Mouse (Mus musculus) hindbrain, embryonic 12.5 days (tissue): ENCODE data around the gene Chka. TPM values are rescaled to one million over a fixed set of nuclear protein-coding genes. Genes with fewer than 3 reads are reported as not detected.

Experiments
- ATAC-seq: fragments of 200-750 bp; cut with Nextera tagmentation; 2 replicates; pipeline ENCODE4 v1.8.0; 2017; ENCODE audit warnings: moderate TSS enrichment; ENCODE audit not compliant: low FRiP score
- H3K27ac ChIP-seq: fragments of 300-500 bp; sonication (generic); 2 replicates; pipeline ENCODE4 v1.5.1; 2016; ENCODE audit warnings: mild to moderate bottlenecking
- H3K27me3 ChIP-seq: fragments of 300-500 bp; sonication (generic); 2 replicates; pipeline ENCODE4 v1.6.1; 2016; ENCODE audit warnings: mild to moderate bottlenecking
- H3K36me3 ChIP-seq: fragments of 300-500 bp; sonication (generic); 2 replicates; pipeline ENCODE4 v1.6.1; 2016; ENCODE audit warnings: mild to moderate bottlenecking
- H3K4me1 ChIP-seq: fragments of 300-500 bp; sonication (generic); 2 replicates; pipeline ENCODE4 v1.6.1; 2016
- H3K4me2 ChIP-seq: fragments of 300-500 bp; sonication (generic); replicated peaks from 2 replicates; pipeline ENCODE4 v1.6.1; 2016; ENCODE audit warnings: mild to moderate bottlenecking
- H3K4me3 ChIP-seq: fragments of 300-500 bp; sonication (generic); 2 replicates; pipeline ENCODE4 v1.5.1; 2016; ENCODE audit warnings: mild to moderate bottlenecking
- H3K9ac ChIP-seq: fragments of 300-500 bp; sonication (generic); 2 replicates; pipeline ENCODE4 v1.6.1; 2016; ENCODE audit warnings: mild to moderate bottlenecking, moderate library complexity
- H3K9me3 ChIP-seq: fragments of 300-500 bp; sonication (generic); replicated peaks from 2 replicates; pipeline ENCODE4 v1.6.1; 2016; ENCODE audit warnings: mild to moderate bottlenecking
- WGBS: fragments of 180-500 bp; shearing (Covaris S2); methylation state at CpG from one replicate; pipeline ENCODE4 v1.1.7; 2016; 5-methylcytosine and 5-hydroxymethylcytosine counted together
- polyA plus RNA-seq: library from polyadenylated mRNA; unstranded; fragments of >200 nt; fragmentation: Nextera tagmentation; extraction: Ambion mirVana; gene quantifications from 2 replicates; pipeline ENCODE4 v1.2.1, GENCODE M21; 2016

Chka gene
- polyA plus RNA-seq, 1 experiment from 2014 or later: 66.8 TPM

GRCm38 (mm10) chr19:3912337-3913204 lies 61.0 kb downstream of the Chka start, which contains the start of gene Ndufs8:
Ndufs8 (minus strand) TSS chr19:3912774.
- peak; percentile 99 for ATAC-seq
- Histone ChIP-seq H3K9me3 (no peaks in the 10 kb centered on the region), H3K27me3 (no peaks in the 10 kb centered on the region), H3K9ac (peak within 1 kb of the TSS; percentile 68), H3K4me3 (peak within 1 kb of the TSS; percentile 74), H3K4me1 (peaks cover 20% of the 10 kb centered on the region), H3K27ac (peak within 1 kb of the TSS; percentile 82), H3K4me2 (peak within 1 kb of the TSS; percentile 65), H3K36me3 (peaks cover 37% of the 10 kb centered on the region)
- under 1% methylated on average over 43 of the region's 43 CpGs for WGBS

GRCm38 (mm10) chr19:3913692-3914091 lies 62.1 kb downstream of the Chka start:
- H3K27ac ChIP-seq: no peak overlapping the region
- 89% methylated on average over 8 of the region's 8 CpGs for WGBS
- peaks cover 19% of the 10 kb centered on the region for H3K4me1 ChIP-seq
- H3K9me3 ChIP-seq: no peaks in the 10 kb centered on the region
- peak overlapping the region; percentile 74 for H3K4me3 ChIP-seq
- H3K9ac ChIP-seq: peak overlapping the region; percentile 63; the same call in 1 of the 2 replicates
- H3K27me3 ChIP-seq: no peaks in the 10 kb centered on the region
- H3K36me3 ChIP-seq: peaks cover 26% of the 10 kb centered on the region
- ATAC-seq: no peak
- peak overlapping the region; percentile 65 for H3K4me2 ChIP-seq

GRCm38 (mm10) chr19:3914535-3914934 lies 63.0 kb downstream of the Chka start:
- Histone ChIP-seq H3K4me2 (no peak overlapping the region), H3K4me1 (peaks cover 19% of the 10 kb centered on the region), H3K27ac (no peak overlapping the region), H3K9me3 (no peaks in the 10 kb centered on the region), H3K9ac (no peak overlapping the region), H3K27me3 (no peaks in the 10 kb centered on the region), H3K4me3 (no peak overlapping the region), H3K36me3 (peaks cover 17% of the 10 kb centered on the region)
- ATAC-seq: no peak
- 89% methylated on average over 5 of the region's 5 CpGs for WGBS

- Histone ChIP-seq H3K9ac (no peak overlapping the region), H3K4me2 (no peak overlapping the region)
- 79% methylated on average over 11 of the region's 11 CpGs for WGBS
These were observed 65.2 kb downstream of the Chka start for GRCm38 (mm10) chr19:3916727-3917126.

GRCm38 (mm10) chr19:3919928-3920327 lies 68.4 kb downstream of the Chka start:
- no peak overlapping the region for H3K4me2 ChIP-seq
- ATAC-seq: no peak
- H3K9me3 ChIP-seq: no peaks in the 10 kb centered on the region

More at GRCm38 (mm10) chr19:3916727-3917126, 65.2 kb downstream of the Chka start:
- ATAC-seq: no peak
- Histone ChIP-seq H3K4me1 (peaks cover 12% of the 10 kb centered on the region), H3K27me3 (no peaks in the 10 kb centered on the region), H3K9me3 (no peaks in the 10 kb centered on the region), H3K27ac (no peak overlapping the region), H3K36me3 (no peaks in the 10 kb centered on the region), H3K4me3 (no peak overlapping the region)

GRCm38 (mm10) chr19:3922661-3923371 lies 71.2 kb downstream of the Chka start:
- H3K4me1 ChIP-seq: 0 out of 2 replicates have a peak, but pooled peaks cover 3% of the 10 kb centered on the region
- H3K9ac ChIP-seq: no peak overlapping the region
- no peaks in the 10 kb centered on the region for H3K27me3 ChIP-seq
- no peak overlapping the region for H3K27ac ChIP-seq
- no peak overlapping the region for H3K4me2 ChIP-seq
- H3K36me3 ChIP-seq: no peaks in the 10 kb centered on the region
- no peak overlapping the region for H3K4me3 ChIP-seq
- ATAC-seq: no peak
- H3K9me3 ChIP-seq: no peaks in the 10 kb centered on the region
- 61% methylated on average over 10 of the region's 10 CpGs for WGBS

More at GRCm38 (mm10) chr19:3919928-3920327, 68.4 kb downstream of the Chka start:
- H3K27ac ChIP-seq: no peak overlapping the region
- 0 out of 2 replicates have a peak, but pooled peaks cover 3% of the 10 kb centered on the region for H3K4me1 ChIP-seq
- H3K27me3 ChIP-seq: no peaks in the 10 kb centered on the region
- no peaks in the 10 kb centered on the region for H3K36me3 ChIP-seq
- H3K9ac ChIP-seq: no peak overlapping the region
- H3K4me3 ChIP-seq: no peak overlapping the region

- Histone ChIP-seq H3K4me1 (0 out of 2 replicates have a peak, but pooled peaks cover 3% of the 10 kb centered on the region), H3K9me3 (no peaks in the 10 kb centered on the region), H3K27ac (no peak overlapping the region), H3K27me3 (no peaks in the 10 kb centered on the region), H3K4me3 (no peak overlapping the region), H3K4me2 (no peak overlapping the region), H3K9ac (no peak overlapping the region), H3K36me3 (no peaks in the 10 kb centered on the region)
- no peak for ATAC-seq
- 51% methylated on average over 13 of the region's 13 CpGs for WGBS
These were observed 72.0 kb downstream of the Chka start for GRCm38 (mm10) chr19:3923586-3923985.

- Histone ChIP-seq H3K4me1 (peaks cover 8% of the 10 kb centered on the region), H3K27ac (no peak overlapping the region), H3K4me2 (no peak overlapping the region), H3K9me3 (no peaks in the 10 kb centered on the region), H3K27me3 (no peaks in the 10 kb centered on the region), H3K9ac (no peak overlapping the region), H3K36me3 (no peaks in the 10 kb centered on the region), H3K4me3 (no peak overlapping the region)
- ATAC-seq: no peak
- WGBS: 75% methylated on average over 8 of the region's 8 CpGs
These were observed 72.6 kb downstream of the Chka start for GRCm38 (mm10) chr19:3924190-3924589.

GRCm38 (mm10) chr19:3924868-3925267 lies 73.3 kb downstream of the Chka start:
- Histone ChIP-seq H3K4me2 (no peak overlapping the region), H3K36me3 (no peaks in the 10 kb centered on the region), H3K4me1 (peaks cover 14% of the 10 kb centered on the region), H3K9ac (no peak overlapping the region), H3K27me3 (no peaks in the 10 kb centered on the region), H3K4me3 (no peak overlapping the region), H3K9me3 (no peaks in the 10 kb centered on the region), H3K27ac (no peak overlapping the region)
- 93% methylated on average over 7 of the region's 7 CpGs for WGBS
- ATAC-seq: no peak

- ATAC-seq: no peak
- 81% methylated on average over 6 of the region's 6 CpGs for WGBS
- Histone ChIP-seq H3K4me1 (peaks cover 15% of the 10 kb centered on the region), H3K27ac (no peak overlapping the region), H3K9ac (no peak overlapping the region), H3K4me2 (no peak overlapping the region), H3K36me3 (no peaks in the 10 kb centered on the region), H3K9me3 (no peaks in the 10 kb centered on the region), H3K27me3 (no peaks in the 10 kb centered on the region), H3K4me3 (no peak overlapping the region)
These were observed 74.3 kb downstream of the Chka start for GRCm38 (mm10) chr19:3925859-3926258.

GRCm38 (mm10) chr19:3926279-3926678 lies 74.7 kb downstream of the Chka start:
- Histone ChIP-seq H3K9me3 (no peaks in the 10 kb centered on the region), H3K9ac (no peak overlapping the region), H3K4me2 (no peak overlapping the region), H3K27me3 (no peaks in the 10 kb centered on the region), H3K4me1 (peaks cover 15% of the 10 kb centered on the region), H3K4me3 (no peak overlapping the region), H3K27ac (no peak overlapping the region), H3K36me3 (no peaks in the 10 kb centered on the region)
- 76% methylated on average over 3 of the region's 3 CpGs for WGBS
- no peak for ATAC-seq

GRCm38 (mm10) chr19:3926685-3927084 lies 75.1 kb downstream of the Chka start:
- no peak overlapping the region for H3K4me3 ChIP-seq
- peaks cover 15% of the 10 kb centered on the region for H3K4me1 ChIP-seq
- no peak overlapping the region for H3K4me2 ChIP-seq
- H3K9ac ChIP-seq: no peak overlapping the region
- H3K9me3 ChIP-seq: no peaks in the 10 kb centered on the region
- 62% methylated on average over 6 of the region's 6 CpGs for WGBS
- H3K36me3 ChIP-seq: no peaks in the 10 kb centered on the region
- H3K27me3 ChIP-seq: no peaks in the 10 kb centered on the region
- no peak overlapping the region for H3K27ac ChIP-seq
- ATAC-seq: no peak
